Mouse (Mus musculus) heart, postnatal 0 days (tissue): ENCODE measurements at regions not wholly inside any gene's neighbourhood (a gene's known extent, or its start where the extent isn't known, plus 50 kb on each side); places are given as distances from the start of the nearest gene placed in this dataset.

Experiments used
- CTCF ChIP-seq: IDR thresholded peaks from 2 replicates; pipeline ENCODE4 v1.5.1; 2016; ENCODE audit warnings: antibody characterized with exemption, control low read depth, low read depth
- EP300 ChIP-seq: IDR thresholded peaks from 2 replicates; pipeline ENCODE4 v1.6.1; 2016; ENCODE audit warnings: antibody characterized with exemption, low read depth

- no peak for TF ChIP-seq CTCF
- no peak for TF ChIP-seq EP300
Measured at GRCm38 (mm10) chr9:98651681-98652080, 50.2 kb upstream of the Mrps22 start.
